Mouse (Mus musculus) bone marrow, adult 2 months (tissue): ENCODE data around the gene Socs4. TPM values are rescaled to one million over a fixed set of nuclear protein-coding genes. Genes with fewer than 3 reads are reported as not detected.
"Not testable (repeated sequence)": the region's sequence is repeated elsewhere in the genome, so short reads cannot be mapped to it uniquely, and the experiment has no call there.

Experiments
- H3K27ac ChIP-seq: fragments of 200-500 bp; 2 replicates; pipeline ENCODE4 v1.5.1; 2012; ENCODE audit warnings: low read depth, mild to moderate bottlenecking, control low read depth, inconsistent platforms, low read length; ENCODE audit not compliant: control insufficient read depth, poor library complexity, insufficient read depth
- H3K4me1 ChIP-seq: fragments of 200-500 bp; 2 replicates; pipeline ENCODE4 v1.6.1; 2011; ENCODE audit warnings: low read length; ENCODE audit not compliant: control insufficient read depth, insufficient read depth
- H3K4me3 ChIP-seq: fragments of 200-500 bp; replicated peaks from 2 replicates; pipeline ENCODE3; 2011; ENCODE audit warnings: mild to moderate bottlenecking, low read depth, low read length, control low read depth; ENCODE audit not compliant: control insufficient read depth
- CTCF ChIP-seq: fragments of 200-500 bp; IDR thresholded peaks from 2 replicates; pipeline ENCODE4 v1.5.1; 2011; ENCODE audit warnings: low read length, control low read depth; ENCODE audit not compliant: control insufficient read depth, insufficient read depth
- POLR2A ChIP-seq: fragments of 200-500 bp; IDR thresholded peaks from 2 replicates; pipeline ENCODE4 v1.6.1; 2011; ENCODE audit warnings: low read depth, mild to moderate bottlenecking, control low read depth, low read length, borderline replicate concordance; ENCODE audit not compliant: control insufficient read depth
- WGBS: fragments of 180-500 bp; shearing (Covaris S2); methylation state at CpG from one replicate; pipeline ENCODE4 v1.1.7; 2018; 5-methylcytosine and 5-hydroxymethylcytosine counted together
- polyA plus RNA-seq: library from polyadenylated mRNA; stranded (reverse); fragments of >200 nt; gene quantifications from 2 replicates; pipeline ENCODE4 v1.2.4, GENCODE M21; 2011; ENCODE audit warnings: low replicate concordance; ENCODE audit not compliant: missing spikeins, insufficient read depth, insufficient read length

The Socs4 gene
- polyA plus RNA-seq, 1 experiment = 8.6 TPM

DNA sequence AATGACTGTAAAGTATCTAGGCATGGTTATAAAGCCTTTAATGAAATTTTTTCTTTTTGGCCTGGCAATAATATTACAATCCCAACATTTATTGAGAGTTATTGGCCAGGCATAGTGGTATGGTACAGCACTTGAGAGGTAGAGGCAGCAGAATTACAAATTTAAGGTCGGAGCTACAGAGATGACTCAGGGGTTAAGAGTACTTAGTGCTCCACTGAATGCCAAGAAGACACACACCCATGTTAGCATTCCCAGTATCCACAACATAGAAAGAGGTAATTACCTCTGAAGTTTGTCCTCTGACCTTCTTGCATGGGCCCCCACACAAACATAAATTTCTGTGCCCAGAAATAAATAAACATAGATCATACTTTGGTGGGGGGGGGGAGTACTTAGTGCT, 32.3 kb downstream of the Socs4 start:
- TF ChIP-seq CTCF (no peak), POLR2A (no peak)
- Histone ChIP-seq H3K4me1 (no peaks in the 10 kb centered on the region), H3K4me3 (no peak overlapping the region), H3K27ac (no peak overlapping the region)
- WGBS = 94% methylated on average over 1 of the region's 1 CpGs

DNA sequence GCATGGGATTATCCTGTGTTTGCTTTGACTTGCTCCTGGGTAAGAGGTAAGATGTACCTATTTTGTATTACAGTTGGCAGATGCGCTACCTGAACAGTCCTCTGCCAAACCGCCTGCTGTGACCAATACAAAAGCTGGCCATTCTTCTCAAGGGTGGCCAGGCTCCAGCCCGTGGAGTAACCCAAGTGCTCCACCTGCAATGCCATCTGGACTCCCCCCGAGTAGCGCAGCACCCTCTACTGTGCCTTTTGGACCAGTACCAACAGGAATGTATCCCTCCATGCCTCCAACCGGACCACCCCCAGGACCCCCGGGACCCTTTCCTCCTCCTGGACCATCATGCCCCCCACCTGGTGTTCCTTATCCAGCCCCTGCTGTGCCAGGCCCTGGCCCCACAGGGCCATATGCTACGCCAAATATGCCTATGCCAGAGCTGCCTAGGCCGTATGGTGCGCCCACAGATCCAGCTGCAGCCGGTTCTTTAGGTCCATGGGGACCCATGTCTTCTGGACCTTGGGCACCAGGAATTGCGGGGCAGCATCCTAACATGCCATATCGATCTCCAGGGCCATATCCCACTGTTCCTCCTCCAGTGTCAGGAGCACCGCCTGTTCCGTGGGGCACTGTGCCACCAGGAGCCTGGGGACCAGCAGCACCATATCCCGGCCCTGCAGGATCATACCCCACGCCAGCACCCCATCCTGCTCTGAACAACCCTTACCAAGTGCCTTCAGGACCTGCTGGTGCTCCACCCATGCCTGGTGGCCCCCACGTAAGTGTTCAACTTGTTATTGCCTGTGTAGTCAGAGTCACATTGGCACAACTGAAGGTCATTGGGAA, 33.8 kb downstream of the Socs4 start:
- TF ChIP-seq POLR2A (no peak), CTCF (no peak)
- no peaks in the 10 kb centered on the region for H3K4me1 ChIP-seq
- WGBS = 94% methylated on average over 18 of the region's 18 CpGs
- no peak overlapping the region for H3K4me3 ChIP-seq
- no peak overlapping the region; the same call in 1 of the 2 replicates for H3K27ac ChIP-seq

DNA sequence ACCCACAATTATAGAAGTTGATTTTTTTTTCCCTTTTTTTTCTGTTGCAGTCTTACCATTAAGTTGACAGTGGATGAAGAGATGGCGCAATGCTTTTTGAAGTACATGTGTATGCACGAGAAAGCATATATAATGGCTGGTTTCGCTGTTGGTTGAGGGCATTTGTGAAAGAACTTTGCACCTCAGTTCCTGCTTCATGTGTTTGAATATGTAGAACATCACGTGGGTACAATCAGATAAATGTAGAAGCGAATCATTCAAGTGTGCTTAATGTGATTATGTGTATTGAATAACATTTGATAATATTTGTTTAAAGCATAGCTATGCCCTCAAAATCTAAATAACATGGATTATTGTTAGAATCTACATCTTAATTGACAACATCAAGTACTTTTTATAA, 42.6 kb downstream of the Socs4 start:
- Histone ChIP-seq H3K4me1 (peaks cover 1% of the 10 kb centered on the region), H3K27ac (no peak overlapping the region), H3K4me3 (no peak overlapping the region)
- 78% methylated on average over 5 of the region's 5 CpGs for WGBS
- TF ChIP-seq CTCF = no peak
- TF ChIP-seq POLR2A = no peak

- H3K27ac ChIP-seq = not testable (repeated sequence)
Observed at GRCm38 (mm10) chr14:47321581-47321980, 44.9 kb downstream of the Socs4 start.

GRCm38 (mm10) chr14:47325965-47326761, 49.4 kb downstream of the Socs4 start:
- no peak overlapping the region for H3K4me3 ChIP-seq
- no peaks in the 10 kb centered on the region; the same call in 1 of the 2 replicates for H3K4me1 ChIP-seq
- TF ChIP-seq POLR2A = no peak
- no peak for TF ChIP-seq CTCF
- WGBS = 85% methylated on average over 9 of the region's 9 CpGs
- H3K27ac ChIP-seq = no peak overlapping the region

More at GRCm38 (mm10) chr14:47321581-47321980, 44.9 kb downstream of the Socs4 start:
- H3K4me3 ChIP-seq, H3K4me1 ChIP-seq: not testable (repeated sequence)
- WGBS = 65% methylated on average over 7 of the region's 8 CpGs

DNA sequence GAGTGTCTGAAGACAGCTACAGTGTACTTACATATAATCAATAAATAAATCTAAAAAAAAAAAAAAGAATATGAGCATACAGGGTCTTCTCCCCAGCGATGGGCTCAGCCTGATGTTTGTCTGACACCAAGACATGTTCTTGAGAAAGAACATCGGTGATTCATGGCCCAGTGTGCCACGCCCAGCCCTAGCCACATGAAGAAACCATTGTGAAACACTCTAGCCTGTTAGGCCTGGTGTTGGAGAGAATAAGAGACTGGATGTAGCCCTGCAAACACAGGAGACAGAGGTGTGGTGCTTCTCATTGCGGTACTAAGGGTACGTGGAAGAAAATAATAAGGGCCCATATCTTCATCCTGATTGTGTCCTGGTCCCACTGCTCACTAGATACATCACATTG, 50.6 kb downstream of the Socs4 start:
- Histone ChIP-seq H3K4me1 (no peaks in the 10 kb centered on the region), H3K4me3 (no peak overlapping the region), H3K27ac (no peak overlapping the region)
- 67% methylated on average over 5 of the region's 5 CpGs for WGBS
- TF ChIP-seq POLR2A (no peak), CTCF (no peak)

- Histone ChIP-seq H3K4me3 (no peak overlapping the region), H3K27ac (no peak overlapping the region), H3K4me1 (no peaks in the 10 kb centered on the region)
- no peak for TF ChIP-seq CTCF
- no peak for TF ChIP-seq POLR2A
- WGBS = 75% methylated on average over 5 of the region's 5 CpGs
Observed at GRCm38 (mm10) chr14:47331920-47332319, 55.2 kb downstream of the Socs4 start.

GRCm38 (mm10) chr14:47334819-47335218, 58.1 kb downstream of the Socs4 start:
- no peak overlapping the region for H3K27ac ChIP-seq
- no peak overlapping the region for H3K4me3 ChIP-seq
- 84% methylated on average over 4 of the region's 4 CpGs for WGBS
- TF ChIP-seq POLR2A (no peak), CTCF (peak; percentile 71)
- H3K4me1 ChIP-seq = no peaks in the 10 kb centered on the region

- 78% methylated on average over 3 of the region's 3 CpGs for whole genome bisulfite sequencing
- Histone ChIP-seq H3K4me3 (no peak overlapping the region), H3K4me1 (no peaks in the 10 kb centered on the region), H3K27ac (no peak overlapping the region)
- TF ChIP-seq POLR2A = no peak
- TF ChIP-seq CTCF = no peak
Observed at GRCm38 (mm10) chr14:47335300-47335699, 58.6 kb downstream of the Socs4 start.
